Mouse (Mus musculus): ENCODE results near the gene Scyl3.

GRCm38 (mm10) chr1:163976515-163976914, 47.6 kb downstream of the Scyl3 start:
- TF ChIP-seq POLR2A (IDR thresholded peaks at IDR 0.05; ENCODE audit: insufficient read length, low read depth) = no peak
- TF ChIP-seq MYOG (IDR thresholded peaks at IDR 0.05; ENCODE audit: control insufficient read depth in 1 of 3, insufficient read depth in 1 of 3, insufficient read length in 2 of 3, low read depth in 2 of 3) = no peak
- no peak for TF ChIP-seq MAX (IDR thresholded peaks at IDR 0.05; ENCODE audit: low read depth)
- TF ChIP-seq CEBPB (IDR thresholded peaks at IDR 0.05; ENCODE audit: insufficient read depth, poor library complexity, severe bottlenecking) = no peak
- TF ChIP-seq MYOD1 (IDR thresholded peaks at IDR 0.05; ENCODE audit: control insufficient read depth in 1 of 3, insufficient read length in 2 of 3, low read depth in 2 of 3) = no peak
- no peak for TF ChIP-seq USF1 (IDR thresholded peaks at IDR 0.05; ENCODE audit: low read depth)
- TF ChIP-seq SRF (IDR thresholded peaks at IDR 0.05; ENCODE audit: control insufficient read depth, insufficient read length, low read depth) = no peak
- TF ChIP-seq E2F4 (IDR thresholded peaks at IDR 0.05; ENCODE audit: insufficient read depth) = no peak
- no peak for TF ChIP-seq POLR2AphosphoS2 (IDR thresholded peaks at IDR 0.05; ENCODE audit: insufficient read length, low read depth)

Data from myocyte (in vitro differentiated cells).